Mouse (Mus musculus) layer of hippocampus, adult 2 months (tissue): ENCODE results near the gene Mapk1ip1l. TPM values are rescaled to one million over a fixed set of nuclear protein-coding genes. Genes with fewer than 3 reads are reported as not detected.

Experiments used
- DNase-seq, 2 experiments: peaks; one replicate each; pipeline ENCODE4 v3.0.0; 2022; ENCODE audit warnings: low spot score in 2 of 2
- H3K27ac ChIP-seq: fragments of 200-600 bp; 2 replicates; pipeline ENCODE4 v1.8.1; 2022
- H3K4me3 ChIP-seq: fragments of 200-600 bp; 2 replicates; pipeline ENCODE4 v1.8.1; 2022; ENCODE audit warnings: mild to moderate bottlenecking
- CTCF ChIP-seq: fragments of 200-600 bp; conservative IDR thresholded peaks from 2 replicates; pipeline ENCODE4 v1.8.1; 2022; ENCODE audit warnings: antibody characterized with exemption, mild to moderate bottlenecking, moderate library complexity
- long read RNA-seq, 2 experiments: library from polyadenylated mRNA; stranded (forward); transcript quantifications; one replicate each; pipeline ENCODE4 v2.0.0; 2021; ENCODE audit warnings: borderline mapping rate in 2 of 2
- total RNA-seq, 2 experiments: library from RNA; stranded (reverse); gene quantifications; 2 replicates each; pipeline ENCODE4 v1.2.3; 2021

The Mapk1ip1l gene
- 10 to 100 TPM; 55.1 to 59.2 TPM for total RNA-seq
- long read RNA-seq, experiment 1, full-length matches to known transcripts = 6 of 10 reads
- long read RNA-seq, experiment 1, partial matches to known transcripts = 3 of 10 reads
- long read RNA-seq, experiment 1, other reads (novel, unspliced or antisense) = 1 of 10 reads
- long read RNA-seq, experiment 2, full-length matches to known transcripts = 7 of 11 reads
- long read RNA-seq, experiment 2, partial matches to known transcripts = 1 of 11 reads
- long read RNA-seq, experiment 2, other reads (novel, unspliced or antisense) = 3 of 11 reads

- Histone ChIP-seq H3K27ac (peak within 1 kb of the TSS; percentile 99), H3K4me3 (peak within 1 kb of the TSS; percentile 98)
- peak; percentile 88 to 95 for DNase-seq
- peak; percentile 100 for TF ChIP-seq CTCF
These were observed at the start of gene Mapk1ip1l for GRCm38 (mm10) chr14:47297785-47298407. Gene Mapk1ip1l, plus strand, starts transcription at chr14:47298266.

- no peak for DNase-seq
- peak; percentile 45 for TF ChIP-seq CTCF
- Histone ChIP-seq H3K27ac (no peak overlapping the region), H3K4me3 (no peak overlapping the region)
These were observed 48.2 kb upstream of the Mapk1ip1l start for GRCm38 (mm10) chr14:47249839-47250238.

GRCm38 (mm10) chr14:47264866-47265265, 33.2 kb upstream of the Mapk1ip1l start:
- Histone ChIP-seq H3K4me3 (no peak overlapping the region), H3K27ac (peak overlapping the region; percentile 80)
- TF ChIP-seq CTCF = peak; percentile 29
- DNase-seq = peak; percentile 35 to 44

DNA sequence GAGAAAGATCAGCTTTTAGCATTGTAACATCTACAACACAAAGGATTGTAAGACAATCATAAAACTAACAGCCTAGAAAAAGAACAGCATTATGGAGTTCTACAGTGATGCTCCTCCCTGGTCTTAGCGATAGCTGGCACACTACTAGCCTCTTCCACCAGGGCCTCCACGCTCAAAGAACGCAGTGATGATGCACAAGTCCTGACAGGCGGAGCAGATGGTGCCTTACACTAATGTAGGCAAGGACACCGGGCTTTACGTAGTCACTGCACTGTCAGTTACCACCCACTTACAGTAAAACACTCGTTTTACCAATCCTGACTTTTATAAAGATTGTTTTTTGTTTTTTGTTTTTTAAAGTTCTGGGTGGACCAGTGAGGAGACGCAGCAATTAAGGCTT, 32.2 kb upstream of the Mapk1ip1l start:
- Histone ChIP-seq H3K27ac (peak overlapping the region; percentile 80), H3K4me3 (no peak overlapping the region)
- peak in 1 of 2 experiments; percentile 19 for DNase-seq
- peak; percentile 41 for TF ChIP-seq CTCF

DNA sequence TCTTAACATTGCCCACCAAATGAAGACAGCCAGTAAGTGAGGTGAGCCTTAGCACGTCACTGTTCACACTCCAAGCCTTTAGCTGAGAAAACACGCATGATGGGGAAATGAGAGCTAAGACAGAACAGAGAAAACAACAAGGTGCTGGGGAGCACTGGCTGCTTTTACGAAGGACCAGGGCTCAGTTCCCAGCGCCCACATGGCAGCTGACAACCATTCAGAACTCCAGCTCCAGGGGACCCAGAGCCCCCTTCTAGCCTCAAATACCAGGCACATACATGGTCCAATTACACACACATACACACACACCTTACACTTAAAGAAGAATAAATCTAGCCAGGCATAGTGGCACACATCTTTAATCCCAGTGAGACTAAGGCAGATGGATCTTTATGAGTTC, 29.0 kb upstream of the Mapk1ip1l start:
- TF ChIP-seq CTCF = no peak
- no peak for DNase-seq
- no peak overlapping the region for H3K27ac ChIP-seq
- no peak overlapping the region for H3K4me3 ChIP-seq

DNA sequence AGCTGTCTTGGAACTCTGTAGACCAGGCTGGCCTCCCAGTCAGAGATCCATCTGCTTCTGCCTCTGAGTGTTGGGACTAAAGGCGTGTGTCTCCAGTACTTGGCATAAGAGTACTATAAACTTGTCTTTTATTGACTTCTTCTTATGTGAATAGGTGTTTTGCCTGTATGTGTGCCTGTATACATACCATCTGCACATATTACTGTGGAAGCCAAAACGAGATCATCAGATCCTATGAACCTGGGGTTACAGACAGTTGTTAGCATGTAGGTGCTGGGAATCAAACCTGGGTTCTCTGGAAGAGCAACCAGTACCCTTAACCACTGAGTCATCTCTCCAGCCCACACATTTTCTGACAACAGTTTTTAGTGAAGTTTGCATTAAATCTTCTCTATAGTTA, 28.4 kb upstream of the Mapk1ip1l start:
- Histone ChIP-seq H3K4me3 (no peak overlapping the region), H3K27ac (no peak overlapping the region)
- TF ChIP-seq CTCF = no peak
- no peak for DNase-seq

GRCm38 (mm10) chr14:47273751-47274150, 24.3 kb upstream of the Mapk1ip1l start:
- Histone ChIP-seq H3K27ac (no peak overlapping the region), H3K4me3 (no peak overlapping the region)
- no peak for TF ChIP-seq CTCF
- no peak for DNase-seq

DNA sequence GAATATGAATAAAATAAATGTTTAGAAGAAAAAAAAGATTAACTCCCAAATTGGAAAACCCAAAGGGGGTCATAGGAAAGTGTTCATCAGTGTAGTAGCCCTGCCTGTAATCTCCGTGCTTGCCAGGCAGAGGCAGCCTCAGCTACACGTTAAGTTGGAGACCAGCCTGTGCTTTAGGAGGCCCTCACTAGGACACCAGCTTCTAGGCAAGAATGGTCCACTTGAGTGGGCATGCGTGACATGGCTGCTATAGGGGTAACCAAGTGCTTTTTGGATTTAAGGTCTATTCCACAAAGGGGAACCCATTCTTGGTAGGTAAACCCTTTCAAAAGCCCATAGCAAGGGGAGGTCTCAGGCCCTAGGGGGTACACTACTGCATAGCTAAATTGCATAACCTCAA, 22.6 kb upstream of the Mapk1ip1l start:
- DNase-seq = no peak
- peak; percentile 17; the same call in 1 of the 2 replicates for TF ChIP-seq CTCF
- H3K27ac ChIP-seq = no peak overlapping the region
- peak overlapping the region; percentile 97; the same call in 1 of the 2 replicates for H3K4me3 ChIP-seq

- TF ChIP-seq CTCF = no peak
- Histone ChIP-seq H3K4me3 (peak overlapping the region; percentile 97), H3K27ac (peak overlapping the region; percentile 94)
- DNase-seq = no peak
These were observed 21.9 kb upstream of the Mapk1ip1l start for GRCm38 (mm10) chr14:47276036-47276603.

GRCm38 (mm10) chr14:47276637-47277393, 21.3 kb upstream of the Mapk1ip1l start, which contains the start of the genes Wdhd1 and Socs4:
Gene Wdhd1, minus strand, starts transcription at chr14:47276857.
Gene Socs4, plus strand, starts transcription at chr14:47276931.
- DNase-seq = peak; percentile 89 to 93
- H3K27ac ChIP-seq = peak within 1 kb of the TSS; percentile 94
- TF ChIP-seq CTCF = peak; percentile 44
- peak within 1 kb of the TSS; percentile 97 for H3K4me3 ChIP-seq

GRCm38 (mm10) chr14:47279058-47279457, 19.0 kb upstream of the Mapk1ip1l start:
- Histone ChIP-seq H3K27ac (no peak overlapping the region), H3K4me3 (no peak overlapping the region)
- TF ChIP-seq CTCF = peak; percentile 62
- no peak for DNase-seq

- no peak for DNase-seq
- no peak overlapping the region for H3K4me3 ChIP-seq
- no peak overlapping the region for H3K27ac ChIP-seq
- TF ChIP-seq CTCF = no peak
These were observed 16.5 kb upstream of the Mapk1ip1l start for GRCm38 (mm10) chr14:47281535-47281934.

DNA sequence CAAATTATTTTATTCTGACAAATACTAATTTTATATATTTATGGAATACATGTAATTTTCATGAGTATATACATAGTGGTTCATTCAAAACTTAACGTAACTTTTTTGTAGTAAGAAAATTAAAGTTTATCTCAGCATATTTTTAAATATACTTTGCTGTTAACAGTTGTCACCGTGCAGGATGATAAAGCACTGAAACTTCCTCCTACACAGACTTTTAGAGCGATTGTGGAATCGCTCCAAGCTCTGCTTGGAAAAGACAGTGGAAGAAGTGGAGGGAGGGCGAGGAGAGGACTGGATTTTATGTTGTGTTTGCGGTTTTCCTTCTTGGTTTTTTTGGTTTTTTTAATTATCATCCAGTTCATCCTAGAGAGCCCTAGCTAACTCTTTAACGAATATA, 14.5 kb upstream of the Mapk1ip1l start:
- Histone ChIP-seq H3K27ac (no peak overlapping the region), H3K4me3 (no peak overlapping the region)
- no peak for TF ChIP-seq CTCF
- DNase-seq = no peak
